Mouse (Mus musculus) CH12.LX (cell line): ENCODE results near the gene Lin28b. TPM values are rescaled to one million over a fixed set of nuclear protein-coding genes. Genes with fewer than 3 reads are reported as not detected.

Source experiments
- DNase-seq: peaks from one replicate; pipeline ENCODE4 v3.0.0-alpha.2; 2013; ENCODE audit errors: extremely low read depth
- H3K27ac ChIP-seq: 2 replicates; pipeline ENCODE4 v1.5.1; 2012; ENCODE audit warnings: low read depth, mild to moderate bottlenecking, control low read depth, moderate library complexity; ENCODE audit not compliant: insufficient read depth
- H3K27me3 ChIP-seq: replicated peaks from 2 replicates; pipeline ENCODE3; 2012; ENCODE audit warnings: inconsistent platforms
- H3K36me3 ChIP-seq, 2 experiments: replicated peaks in 1 of 2; 2 replicates each; pipeline versions ENCODE3 to v1.6.1; 2012; ENCODE audit warnings: inconsistent platforms in 1 of 2, low read length in 1 of 2, mild to moderate bottlenecking in 1 of 2, mixed read lengths in 1 of 2, moderate library complexity in 1 of 2; ENCODE audit not compliant: control insufficient read depth in 1 of 2, insufficient read depth in 1 of 2
- H3K4me1 ChIP-seq, 2 experiments: 2 replicates each; pipeline ENCODE4 v1.6.1; 2012; ENCODE audit warnings: inconsistent platforms in 1 of 2, moderate library complexity in 1 of 2; ENCODE audit not compliant: insufficient read depth in 2 of 2, control insufficient read depth in 1 of 2
- H3K4me2 ChIP-seq: 2 replicates; pipeline ENCODE4 v1.6.1; 2012; ENCODE audit warnings: low read depth, mild to moderate bottlenecking, control low read depth; ENCODE audit not compliant: poor library complexity, insufficient read depth, severe bottlenecking
- H3K4me3 ChIP-seq, 3 experiments: fragments of 150-350 bp in 1 of 3; sonication (generic) in 1 of 3; replicated peaks in 1 of 3; 2 replicates each; pipeline versions ENCODE3 to v1.5.1; 2011 to 2012; ENCODE audit warnings: low read depth in 2 of 3, low read length in 2 of 3, mild to moderate bottlenecking in 2 of 3, moderate library complexity in 2 of 3, control low read depth in 1 of 3, improper control_type of control experiment in 1 of 3, inconsistent platforms in 1 of 3, mixed read lengths in 1 of 3; ENCODE audit not compliant: poor library complexity in 1 of 3
- H3K79me2 ChIP-seq: replicated peaks from 2 replicates; pipeline ENCODE4 v1.6.1; 2012; ENCODE audit warnings: mild to moderate bottlenecking, moderate library complexity; ENCODE audit not compliant: control insufficient read depth, poor library complexity, insufficient read depth, severe bottlenecking; ENCODE audit errors: extremely low read depth
- H3K9ac ChIP-seq: 2 replicates; pipeline ENCODE4 v1.6.1; 2012; ENCODE audit warnings: low read depth, mild to moderate bottlenecking, control low read depth, moderate library complexity; ENCODE audit not compliant: insufficient read depth
- H3K9me3 ChIP-seq: replicated peaks from 2 replicates; pipeline ENCODE3; 2012; ENCODE audit warnings: low read length, inconsistent platforms, mixed read lengths
- BHLHE40 ChIP-seq: IDR thresholded peaks from 2 replicates; pipeline ENCODE4 v1.6.1; 2011; ENCODE audit warnings: mild to moderate bottlenecking, low read depth, low read length, improper control_type of control experiment
- CHD2 ChIP-seq: IDR thresholded peaks from 2 replicates; pipeline ENCODE4 v1.6.1; 2011; ENCODE audit warnings: low read length, improper control_type of control experiment
- CTCF ChIP-seq, 2 experiments: IDR thresholded peaks in 1 of 2; conservative IDR thresholded peaks in 1 of 2; 2 replicates each; pipeline ENCODE4 v1.5.1; 2011 to 2012; ENCODE audit warnings: low read depth in 2 of 2, low read length in 2 of 2, improper control_type of control experiment in 1 of 2, inconsistent platforms in 1 of 2, mild to moderate bottlenecking in 1 of 2, moderate library complexity in 1 of 2
- E2F4 ChIP-seq: IDR thresholded peaks from 2 replicates; pipeline ENCODE4 v1.6.1; 2011; ENCODE audit warnings: low read depth, low read length, improper control_type of control experiment; ENCODE audit not compliant: insufficient replicate concordance
- ELF1 ChIP-seq: IDR thresholded peaks from 2 replicates; pipeline ENCODE4 v1.6.1; 2014; ENCODE audit warnings: low read depth, mild to moderate bottlenecking, inconsistent platforms, low read length, improper control_type of control experiment
- EP300 ChIP-seq: IDR thresholded peaks from 2 replicates; pipeline ENCODE4 v1.6.1; 2011; ENCODE audit warnings: low read length, improper control_type of control experiment
- ETS1 ChIP-seq: conservative IDR thresholded peaks from 2 replicates; pipeline ENCODE4 v1.6.1; 2012; ENCODE audit warnings: low read depth, mild to moderate bottlenecking, inconsistent platforms, low read length, improper control_type of control experiment, moderate library complexity
- HCFC1 ChIP-seq: IDR thresholded peaks from 2 replicates; pipeline ENCODE4 v1.6.1; 2012; ENCODE audit warnings: low read depth, mild to moderate bottlenecking, inconsistent platforms, low read length, improper control_type of control experiment
- IRF4 ChIP-seq: IDR thresholded peaks from 2 replicates; pipeline ENCODE4 v1.6.1; 2014; ENCODE audit warnings: low read depth, mild to moderate bottlenecking, inconsistent platforms, low read length, improper control_type of control experiment
- KAT2A ChIP-seq: IDR thresholded peaks from 2 replicates; pipeline ENCODE4 v1.6.1; 2012; ENCODE audit warnings: low read length, improper control_type of control experiment, inconsistent platforms; ENCODE audit not compliant: insufficient replicate concordance
- MAFK ChIP-seq: IDR thresholded peaks from 2 replicates; pipeline ENCODE4 v1.6.1; 2011; ENCODE audit warnings: low read length, improper control_type of control experiment; ENCODE audit not compliant: insufficient replicate concordance
- MEF2A ChIP-seq: IDR thresholded peaks from 2 replicates; pipeline ENCODE4 v1.6.1; 2014; ENCODE audit warnings: low read depth, mild to moderate bottlenecking, inconsistent platforms, low read length, improper control_type of control experiment, borderline replicate concordance
- MXI1 ChIP-seq: IDR thresholded peaks from 2 replicates; pipeline ENCODE4 v1.6.1; 2011; ENCODE audit warnings: mild to moderate bottlenecking, low read depth, low read length, improper control_type of control experiment
- MYC ChIP-seq: IDR thresholded peaks from 2 replicates; pipeline ENCODE4 v1.6.1; 2011; ENCODE audit warnings: low read depth, mild to moderate bottlenecking, improper control_type of control experiment, low read length
- NRF1 ChIP-seq: IDR thresholded peaks from 2 replicates; pipeline ENCODE4 v1.6.1; 2014; ENCODE audit warnings: low read depth, mild to moderate bottlenecking, inconsistent platforms, low read length, improper control_type of control experiment, moderate library complexity
- PAX5 ChIP-seq: IDR thresholded peaks from 2 replicates; pipeline ENCODE4 v1.6.1; 2012; ENCODE audit warnings: low read length, inconsistent platforms, mixed read lengths
- POLR2AphosphoS2 ChIP-seq: IDR thresholded peaks from 2 replicates; pipeline ENCODE4 v1.6.1; 2011; ENCODE audit warnings: low read depth, low read length, improper control_type of control experiment
- RAD21 ChIP-seq: IDR thresholded peaks from 2 replicates; pipeline ENCODE4 v1.6.1; 2011; ENCODE audit warnings: low read depth, mild to moderate bottlenecking, low read length, improper control_type of control experiment, moderate library complexity
- SMC3 ChIP-seq: IDR thresholded peaks from 2 replicates; pipeline ENCODE4 v1.6.1; 2011; ENCODE audit warnings: low read depth, low read length, improper control_type of control experiment
- TCF12 ChIP-seq: IDR thresholded peaks from 2 replicates; pipeline ENCODE4 v1.6.1; 2014; ENCODE audit warnings: low read depth, mild to moderate bottlenecking, inconsistent platforms, low read length, improper control_type of control experiment
- USF2 ChIP-seq: conservative IDR thresholded peaks from 2 replicates; pipeline ENCODE4 v1.6.1; 2011; ENCODE audit warnings: low read depth, low read length, improper control_type of control experiment
- ZC3H11A ChIP-seq: IDR thresholded peaks from 2 replicates; pipeline ENCODE4 v1.6.1; 2012; ENCODE audit warnings: low read depth, mild to moderate bottlenecking, inconsistent platforms, low read length, improper control_type of control experiment
- ZKSCAN1 ChIP-seq: IDR thresholded peaks from 2 replicates; pipeline ENCODE4 v1.6.1; 2012; ENCODE audit warnings: low read depth, inconsistent platforms, low read length, improper control_type of control experiment, borderline replicate concordance
- ZMIZ1 ChIP-seq: IDR thresholded peaks from 2 replicates; pipeline ENCODE4 v1.6.1; 2012; ENCODE audit warnings: low read depth, mild to moderate bottlenecking, inconsistent platforms, low read length, improper control_type of control experiment
- ZNF384 ChIP-seq: IDR thresholded peaks from 2 replicates; pipeline ENCODE4 v1.6.1; 2012; ENCODE audit warnings: low read depth, low read length, improper control_type of control experiment, inconsistent platforms
- dilution Hi-C: fragments of 300-500 bp; cut with MboI; formaldehyde crosslinking; loops from 2 replicates; pipeline ENCODE4 v1.14.3; 2020; ENCODE audit warnings: low sequenced_read_pairs; ENCODE audit not compliant: extremely low pct_unique_long_range_greater_than_20kb, extremely low pct_ligation_motif_present
- in situ Hi-C: fragments of 300-500 bp; cut with MboI; formaldehyde crosslinking; loops from 3 replicates; pipeline ENCODE4 v1.14.3; 2019; ENCODE audit warnings: low sequenced_read_pairs, low pct_ligation_motif_present, low pct_unique_long_range_greater_than_20kb, mixed read lengths
- polyA plus RNA-seq: library from polyadenylated mRNA; unstranded; fragments of >175 nt; gene quantifications from 2 replicates; pipeline ENCODE4 v1.2.1, GENCODE M21; 2012; ENCODE audit warnings: low read depth; ENCODE audit not compliant: insufficient read length
- total RNA-seq, 2 experiments: library from RNA; depleted of rRNA; stranded (reverse); fragments of 300-350 nt in 1 of 2; fragments of >200 nt in 1 of 2; gene quantifications; 2 replicates each; pipeline ENCODE4 v1.2.3; 2012 to 2014

The Lin28b gene
- total and polyA plus RNA-seq, 3 experiments = 10.0 to 14.1 (median 11.6) TPM

DNA sequence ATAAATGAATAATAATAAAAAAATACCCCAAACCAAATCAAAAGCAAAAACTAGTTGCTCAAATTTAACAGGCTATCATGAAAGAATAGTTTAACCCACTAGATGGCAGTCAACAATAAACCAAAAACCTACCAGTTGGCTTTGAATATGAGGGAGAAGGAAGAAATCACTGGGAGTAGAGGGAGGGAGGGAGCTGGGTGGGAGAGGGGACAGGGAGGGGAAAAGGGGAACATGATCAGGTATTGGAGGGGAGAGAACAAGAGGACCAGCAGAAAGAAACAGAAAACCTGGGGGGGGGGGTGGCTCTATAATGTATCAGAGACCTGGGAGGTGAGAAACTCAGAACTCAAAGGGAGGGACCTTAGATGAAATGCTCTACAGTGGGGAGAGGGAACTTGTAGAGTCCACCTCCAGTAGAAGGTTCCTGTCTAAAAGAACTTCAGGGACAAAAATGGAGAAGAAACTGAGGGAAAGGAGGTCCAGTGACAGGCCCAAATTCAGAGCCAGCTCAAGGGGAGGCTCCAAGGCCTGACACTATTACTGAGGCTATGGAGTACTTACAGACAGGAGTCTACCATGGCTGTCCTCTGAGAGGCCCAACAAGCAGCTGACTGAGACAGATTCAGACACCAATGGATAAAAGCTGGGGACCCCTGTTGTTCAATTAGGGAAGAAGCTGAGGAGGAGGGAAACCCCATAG lies 104.1 kb downstream of the Lin28b start:
- no peaks in the 10 kb centered on the region for H3K79me2 ChIP-seq
- H3K27ac ChIP-seq = no peak overlapping the region
- in situ Hi-C loops (loop anchor here (25.0 kb wide), 1 partner anchor 280 kb away; no protein-coding TSS in a partner anchor), dilution Hi-C loops (no loop called here)
- H3K9me3 ChIP-seq = no peaks in the 10 kb centered on the region
- no peak overlapping the region for H3K9ac ChIP-seq
- DNase-seq = peak; percentile 17
- H3K4me2 ChIP-seq = no peak overlapping the region
- H3K36me3 ChIP-seq = peaks cover 5 to 6% of the 10 kb centered on the region in 2 experiments
- H3K27me3 ChIP-seq = no peaks in the 10 kb centered on the region
- H3K4me3 ChIP-seq = no peak overlapping the region
- TF ChIP-seq RAD21 (peak; percentile 66), SMC3 (peak; percentile 51), KAT2A (no peak), CTCF (conservative IDR thresholded peaks at IDR 0.05 in 1 of 2, IDR thresholded peaks at IDR 0.05 in 1 of 2; ENCODE audit: low read depth in 2 of 2, low read length in 2 of 2) (peak in 1 of 2 experiments; percentile 62; a peak in 2 of 4 replicates), HCFC1 (no peak), MEF2A (no peak), USF2 (no peak), BHLHE40 (no peak), MXI1 (no peak), ZNF384 (no peak), E2F4 (no peak)
- H3K4me1 ChIP-seq = no peaks in the 10 kb centered on the region

DNA sequence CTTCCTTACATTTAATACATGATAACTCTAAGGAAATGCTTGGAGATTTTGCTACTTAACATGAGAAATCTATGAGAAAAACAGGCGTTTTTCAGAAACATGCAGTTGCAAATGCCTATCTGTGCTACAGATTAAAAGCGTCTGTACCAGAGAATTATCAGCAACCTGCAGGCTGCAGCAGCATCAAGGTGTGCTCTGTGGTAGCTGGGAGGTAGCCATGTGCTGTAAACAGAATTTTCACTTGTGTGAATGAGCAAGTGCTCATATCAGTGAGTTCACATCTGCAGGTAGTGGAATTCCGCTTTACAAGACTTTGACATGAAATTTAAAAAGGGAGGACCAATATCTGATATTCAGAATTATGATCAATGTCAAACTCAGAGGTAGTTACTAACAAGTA lies 107.9 kb downstream of the Lin28b start:
- Histone ChIP-seq H3K9ac (no peak overlapping the region), H3K79me2 (no peaks in the 10 kb centered on the region), H3K4me1 (no peaks in the 10 kb centered on the region), H3K9me3 (no peaks in the 10 kb centered on the region), H3K27ac (no peak overlapping the region), H3K27me3 (no peaks in the 10 kb centered on the region), H3K4me2 (no peak overlapping the region), H3K4me3 (no peak overlapping the region), H3K36me3 (peaks cover 6 to 8% of the 10 kb centered on the region in 2 experiments)
- no peak for DNase-seq
- in situ Hi-C loops (loop anchor here (10.0 to 25.0 kb wide), 2 partner anchors 284 to 417 kb away; no protein-coding TSS in a partner anchor), dilution Hi-C loops (no loop called here)
- TF ChIP-seq HCFC1 (no peak), USF2 (no peak), ETS1 (no peak), MAFK (no peak), ELF1 (no peak), ZNF384 (no peak), EP300 (no peak), IRF4 (no peak), PAX5 (no peak), SMC3 (no peak), MYC (no peak), NRF1 (no peak), POLR2AphosphoS2 (no peak), ZC3H11A (no peak), ZKSCAN1 (no peak), RAD21 (no peak), CHD2 (no peak), TCF12 (no peak), E2F4 (no peak), ZMIZ1 (no peak)
